Mouse (Mus musculus): ENCODE measurements at regions not wholly inside any gene's neighbourhood (a gene's known extent, or its start where the extent isn't known, plus 50 kb on each side); places are given as distances from the start of the nearest gene placed in this dataset.

GRCm38 (mm10) chr8:90192856-90193255 lies 155.3 kb downstream of the Tox3 start:
- Histone ChIP-seq H3K9ac (replicated peaks) (no peak overlapping the region), H3K27ac (no peak overlapping the region), H3K9me3 (peaks cover 3% of the 10 kb centered on the region; the same call in 1 of the 2 replicates), H3K4me3 (replicated peaks) (no peak overlapping the region), H3K4me2 (no peak overlapping the region), H3K36me3 (no peaks in the 10 kb centered on the region), H3K4me1 (replicated peaks) (no peaks in the 10 kb centered on the region), H3K27me3 (no peaks in the 10 kb centered on the region)
- ATAC-seq (ENCODE audit: insufficient number of reproducible peaks, insufficient read depth, low FRiP score, low TSS enrichment, low read depth), result no peak
- WGBS, result 8% methylated on average over 2 of the region's 2 CpGs

DNA sequence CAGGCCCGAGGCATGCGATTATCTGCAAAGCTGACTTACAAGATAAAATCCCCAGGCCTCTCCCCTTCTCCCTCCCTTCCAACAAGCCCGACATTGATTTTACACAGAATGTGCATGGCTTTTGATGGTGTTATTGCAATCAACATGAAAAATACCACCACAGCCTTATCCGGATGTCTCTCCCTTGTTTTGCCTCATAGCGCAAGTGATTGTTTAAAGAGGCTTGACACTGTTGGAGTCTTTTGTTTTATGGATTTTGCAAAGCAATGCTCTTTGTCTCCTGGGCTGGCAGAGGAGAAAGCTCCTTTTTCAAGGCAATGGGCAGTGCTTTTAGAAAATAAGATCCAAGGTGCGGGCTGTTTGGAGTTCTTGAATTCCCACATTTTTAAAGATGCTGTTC lies 165.3 kb downstream of the Tox3 start:
- Histone ChIP-seq H3K9me3 (no peaks in the 10 kb centered on the region), H3K27ac (no peak overlapping the region), H3K4me1 (replicated peaks) (no peaks in the 10 kb centered on the region), H3K36me3 (no peaks in the 10 kb centered on the region), H3K4me2 (no peak overlapping the region), H3K4me3 (replicated peaks) (no peak overlapping the region), H3K9ac (replicated peaks) (no peak overlapping the region), H3K27me3 (no peaks in the 10 kb centered on the region)
- 72% methylated on average over 6 of the region's 6 CpGs for WGBS
- no peak for ATAC-seq (ENCODE audit: insufficient number of reproducible peaks, insufficient read depth, low FRiP score, low TSS enrichment, low read depth)

GRCm38 (mm10) chr8:90176771-90177170 lies 171.4 kb downstream of the Tox3 start:
- no peaks in the 10 kb centered on the region for H3K36me3 ChIP-seq
- H3K9me3 ChIP-seq, result no peaks in the 10 kb centered on the region
- 0 out of 2 replicates have a peak, but pooled peaks cover 3% of the 10 kb centered on the region for H3K27me3 ChIP-seq
- H3K4me1 ChIP-seq (replicated peaks), result no peaks in the 10 kb centered on the region
- WGBS, result 61% methylated on average over 7 of the region's 7 CpGs
- no peak overlapping the region for H3K4me2 ChIP-seq
- no peak overlapping the region for H3K4me3 ChIP-seq (replicated peaks)
- H3K9ac ChIP-seq (replicated peaks), result no peak overlapping the region
- no peak overlapping the region for H3K27ac ChIP-seq
- no peak for ATAC-seq (ENCODE audit: insufficient number of reproducible peaks, insufficient read depth, low FRiP score, low TSS enrichment, low read depth)

DNA sequence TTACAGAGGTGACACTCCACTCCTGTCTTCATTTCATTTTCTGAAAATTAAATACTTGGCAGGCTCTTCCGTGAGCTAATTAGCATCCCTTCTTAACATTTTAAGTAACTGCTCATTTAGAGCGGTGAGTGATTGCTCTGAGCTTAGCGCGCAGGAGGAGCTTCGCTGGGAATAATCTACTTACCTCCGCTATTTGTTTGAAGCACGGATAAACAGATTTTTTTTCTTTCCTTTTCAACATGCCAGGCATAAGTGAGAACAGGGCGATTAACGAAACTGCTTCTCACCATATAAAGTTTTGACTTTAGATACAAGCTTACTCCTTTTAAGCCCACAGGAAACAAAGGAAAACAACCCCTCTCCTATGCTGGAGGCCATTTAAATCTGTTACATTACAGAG lies 171.8 kb downstream of the Tox3 start:
- Histone ChIP-seq H3K27me3 (0 out of 2 replicates have a peak, but pooled peaks cover 3% of the 10 kb centered on the region), H3K27ac (no peak overlapping the region), H3K4me2 (peak overlapping the region; percentile 8; the same call in 1 of the 2 replicates), H3K4me3 (replicated peaks) (no peak overlapping the region), H3K4me1 (replicated peaks) (no peaks in the 10 kb centered on the region), H3K36me3 (no peaks in the 10 kb centered on the region), H3K9ac (replicated peaks) (no peak overlapping the region), H3K9me3 (no peaks in the 10 kb centered on the region)
- WGBS, result 34% methylated on average over 9 of the region's 9 CpGs
- ATAC-seq (ENCODE audit: insufficient number of reproducible peaks, insufficient read depth, low FRiP score, low TSS enrichment, low read depth), result no peak

DNA sequence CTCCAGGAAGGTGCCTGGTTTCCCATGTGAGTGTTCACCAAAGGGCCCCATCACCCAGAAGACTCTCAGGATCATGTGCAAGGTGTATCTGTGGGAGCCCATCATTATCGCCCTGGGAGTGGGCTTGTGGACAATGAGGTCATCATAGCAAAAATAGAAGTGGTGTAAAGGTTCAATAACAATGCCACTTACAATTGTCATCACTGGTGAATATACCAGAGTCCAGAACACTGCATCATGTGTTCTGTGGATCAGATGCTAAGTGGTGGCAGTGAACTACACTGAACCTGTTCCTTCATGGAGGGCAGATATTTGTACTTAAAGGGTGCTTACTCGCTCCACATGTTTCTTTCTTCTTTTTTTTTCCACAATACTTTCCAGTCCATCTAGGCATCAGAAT lies 181.5 kb downstream of the Tox3 start:
- Histone ChIP-seq H3K27ac (no peak overlapping the region), H3K4me1 (replicated peaks) (no peaks in the 10 kb centered on the region), H3K4me3 (replicated peaks) (no peak overlapping the region), H3K9ac (replicated peaks) (no peak overlapping the region), H3K4me2 (no peak overlapping the region), H3K36me3 (no peaks in the 10 kb centered on the region), H3K9me3 (no peaks in the 10 kb centered on the region), H3K27me3 (no peaks in the 10 kb centered on the region)
- 91% methylated on average over 2 of the region's 2 CpGs for WGBS
- no peak for ATAC-seq (ENCODE audit: insufficient number of reproducible peaks, insufficient read depth, low FRiP score, low TSS enrichment, low read depth)

GRCm38 (mm10) chr8:90151477-90151876 lies 196.7 kb downstream of the Tox3 start:
- no peak overlapping the region for H3K4me3 ChIP-seq (replicated peaks)
- no peaks in the 10 kb centered on the region for H3K9me3 ChIP-seq
- 86% methylated on average over 5 of the region's 5 CpGs for WGBS
- H3K9ac ChIP-seq (replicated peaks), result no peak overlapping the region
- no peaks in the 10 kb centered on the region for H3K36me3 ChIP-seq
- no peak for ATAC-seq (ENCODE audit: insufficient number of reproducible peaks, insufficient read depth, low FRiP score, low TSS enrichment, low read depth)
- 0 out of 2 replicates have a peak, but pooled peaks cover 3% of the 10 kb centered on the region for H3K4me1 ChIP-seq (replicated peaks)
- H3K4me2 ChIP-seq, result no peak overlapping the region
- no peak overlapping the region for H3K27ac ChIP-seq
- H3K27me3 ChIP-seq, result 0 out of 2 replicates have a peak, but pooled peaks cover 2% of the 10 kb centered on the region

GRCm38 (mm10) chr8:90149903-90150302 lies 198.2 kb downstream of the Tox3 start:
- Histone ChIP-seq H3K27ac (no peak overlapping the region), H3K9me3 (no peaks in the 10 kb centered on the region), H3K36me3 (no peaks in the 10 kb centered on the region), H3K4me1 (replicated peaks) (0 out of 2 replicates have a peak, but pooled peaks cover 3% of the 10 kb centered on the region), H3K9ac (replicated peaks) (no peak overlapping the region), H3K4me2 (no peak overlapping the region), H3K27me3 (0 out of 2 replicates have a peak, but pooled peaks cover 2% of the 10 kb centered on the region), H3K4me3 (replicated peaks) (no peak overlapping the region)
- 77% methylated on average over 6 of the region's 6 CpGs for WGBS
- no peak for ATAC-seq (ENCODE audit: insufficient number of reproducible peaks, insufficient read depth, low FRiP score, low TSS enrichment, low read depth)

DNA sequence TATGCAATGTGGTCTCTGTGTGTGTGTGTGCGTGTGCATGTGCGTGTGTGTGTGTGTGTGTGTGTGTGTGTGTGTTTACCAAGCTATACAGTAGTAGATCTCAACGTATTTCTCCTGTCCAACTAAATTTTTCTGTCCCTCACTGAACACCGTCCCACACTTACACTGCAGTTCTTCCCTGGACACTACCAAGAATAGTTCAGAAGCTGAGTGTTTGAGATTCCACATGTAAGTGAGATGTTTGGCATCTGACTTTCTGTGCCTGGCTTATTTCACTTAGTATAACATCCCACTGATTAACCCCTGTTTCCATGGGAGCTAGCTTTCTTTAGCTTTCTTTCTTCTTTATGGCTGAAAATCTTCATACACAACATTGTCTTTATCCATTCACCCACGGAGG lies 213.5 kb downstream of the Tox3 start:
- Histone ChIP-seq H3K27ac (no peak overlapping the region), H3K4me1 (replicated peaks) (peaks cover 6% of the 10 kb centered on the region), H3K9ac (replicated peaks) (no peak overlapping the region), H3K36me3 (no peaks in the 10 kb centered on the region), H3K4me2 (no peak overlapping the region), H3K27me3 (no peaks in the 10 kb centered on the region), H3K4me3 (replicated peaks) (no peak overlapping the region), H3K9me3 (no peaks in the 10 kb centered on the region)
- 80% methylated on average over 5 of the region's 5 CpGs for WGBS
- no peak for ATAC-seq (ENCODE audit: insufficient number of reproducible peaks, insufficient read depth, low FRiP score, low TSS enrichment, low read depth)

- Histone ChIP-seq H3K4me1 (replicated peaks) (no peaks in the 10 kb centered on the region; the same call in 1 of the 2 replicates), H3K4me2 (no peak overlapping the region), H3K4me3 (replicated peaks) (no peak overlapping the region), H3K36me3 (no peaks in the 10 kb centered on the region), H3K9ac (replicated peaks) (no peak overlapping the region), H3K9me3 (no peaks in the 10 kb centered on the region), H3K27me3 (no peaks in the 10 kb centered on the region), H3K27ac (no peak overlapping the region)
- WGBS, result 79% methylated on average over 5 of the region's 5 CpGs
- ATAC-seq (ENCODE audit: insufficient number of reproducible peaks, insufficient read depth, low FRiP score, low TSS enrichment, low read depth), result no peak
Observed at GRCm38 (mm10) chr8:90130704-90131267, 217.4 kb downstream of the Tox3 start.

- Histone ChIP-seq H3K27me3 (no peaks in the 10 kb centered on the region), H3K36me3 (no peaks in the 10 kb centered on the region), H3K4me2 (no peak overlapping the region), H3K9ac (replicated peaks) (no peak overlapping the region), H3K27ac (no peak overlapping the region), H3K4me1 (replicated peaks) (no peaks in the 10 kb centered on the region), H3K9me3 (no peaks in the 10 kb centered on the region), H3K4me3 (replicated peaks) (no peak overlapping the region)
- no peak for ATAC-seq (ENCODE audit: insufficient number of reproducible peaks, insufficient read depth, low FRiP score, low TSS enrichment, low read depth)
- WGBS, result 95% methylated on average over 1 of the region's 1 CpGs
Observed at GRCm38 (mm10) chr8:90125426-90125825, 222.7 kb downstream of the Tox3 start.

GRCm38 (mm10) chr8:90123101-90123500 lies 225.0 kb downstream of the Tox3 start:
- no peak for ATAC-seq (ENCODE audit: insufficient number of reproducible peaks, insufficient read depth, low FRiP score, low TSS enrichment, low read depth)
- Histone ChIP-seq H3K27me3 (no peaks in the 10 kb centered on the region), H3K27ac (no peak overlapping the region), H3K36me3 (no peaks in the 10 kb centered on the region), H3K9ac (replicated peaks) (no peak overlapping the region), H3K4me1 (replicated peaks) (no peaks in the 10 kb centered on the region), H3K9me3 (no peaks in the 10 kb centered on the region), H3K4me2 (no peak overlapping the region), H3K4me3 (replicated peaks) (no peak overlapping the region)

GRCm38 (mm10) chr8:90121935-90122334 lies 226.2 kb downstream of the Tox3 start:
- Histone ChIP-seq H3K4me3 (replicated peaks) (no peak overlapping the region), H3K4me2 (no peak overlapping the region), H3K4me1 (replicated peaks) (no peaks in the 10 kb centered on the region), H3K27me3 (no peaks in the 10 kb centered on the region), H3K36me3 (no peaks in the 10 kb centered on the region), H3K9ac (replicated peaks) (no peak overlapping the region), H3K27ac (no peak overlapping the region), H3K9me3 (no peaks in the 10 kb centered on the region)
- no peak for ATAC-seq (ENCODE audit: insufficient number of reproducible peaks, insufficient read depth, low FRiP score, low TSS enrichment, low read depth)
- WGBS, result 77% methylated on average over 3 of the region's 3 CpGs
